Comparison of ENCODE assay signal across 8 mouse cellular contexts in genomic region chr17:83323410-83324268, GRCm38 (mm10). TPM values are rescaled to one million over a fixed set of nuclear protein-coding genes. Genes with fewer than 3 reads are reported as not detected.
A peak's percentile ranks its signal among the peaks of the same experiment; 100 is the strongest.
DNase-seq lines count a peak whose midpoint lies in the region; ATAC-seq and TF ChIP-seq lines count a peak whose summit lies in the region.

No protein-coding gene starts in this region.

- peaks cover 11% of the 10 kb centered on the region; the same call in 1 of the 2 replicates for H3K9me3 ChIP-seq in forebrain, embryonic 10.5 days
- H3K9me3 ChIP-seq in forebrain, embryonic 14.5 days (replicated peaks; ENCODE audit: control insufficient read depth, low read length), result no peaks in the 10 kb centered on the region
- no peaks in the 10 kb centered on the region for H3K9me3 ChIP-seq in hindbrain, postnatal 0 days (ENCODE audit: low read length)

- no peak for ATAC-seq in forebrain, embryonic 14.5 days
- ATAC-seq in Patski, result peak; percentile 89
- ATAC-seq in hindbrain, postnatal 0 days, result no peak

- no peak overlapping the region for H3K4me2 ChIP-seq in forebrain, embryonic 14.5 days (ENCODE audit: low read length)
- peak overlapping the region; percentile 56; the same call in 1 of the 2 replicates for H3K4me2 ChIP-seq in hindbrain, postnatal 0 days (ENCODE audit: low read depth, low read length)

- TF ChIP-seq POLR2A in lung, adult 2 months (IDR thresholded peaks at IDR 0.05; ENCODE audit: borderline replicate concordance, extremely low read depth, low read depth, low read length), result no peak

- CTCF ChIA-PET in Patski (lab: Charles Lee), result interaction anchor here (1.0 to 1.8 kb wide), 3 partner anchors 11 to 31 kb away, joined by 3 to 4 read pairs (median 3); no protein-coding TSS in a partner anchor

- no peak overlapping the region for H3K9ac ChIP-seq in forebrain, embryonic 14.5 days (ENCODE audit: low read length)
- peak overlapping the region; percentile 28; the same call in 1 of the 2 replicates for H3K9ac ChIP-seq in hindbrain, postnatal 0 days (replicated peaks; ENCODE audit: low read length)

- no peak for TF ChIP-seq CTCF in Patski (IDR thresholded peaks at IDR 0.05)
- TF ChIP-seq CTCF in hindbrain, postnatal 0 days (IDR thresholded peaks at IDR 0.05; ENCODE audit: low read depth), result no peak
- TF ChIP-seq CTCF in lung, adult 2 months (IDR thresholded peaks at IDR 0.05; ENCODE audit: insufficient read depth, low read length), result no peak

- H3K36me3 ChIP-seq in forebrain, embryonic 10.5 days (replicated peaks), result no peaks in the 10 kb centered on the region
- no peaks in the 10 kb centered on the region for H3K36me3 ChIP-seq in forebrain, embryonic 14.5 days (ENCODE audit: control insufficient read depth, insufficient read depth, low read length)
- no peaks in the 10 kb centered on the region for H3K36me3 ChIP-seq in hindbrain, postnatal 0 days (ENCODE audit: insufficient read depth, low read length)

- no peak overlapping the region for H3K4me3 ChIP-seq in forebrain, embryonic 10.5 days
- no peak overlapping the region for H3K4me3 ChIP-seq in forebrain, embryonic 14.5 days (ENCODE audit: low read depth, low read length)
- no peak overlapping the region for H3K4me3 ChIP-seq in hindbrain, postnatal 0 days (ENCODE audit: low read length)
- no peak overlapping the region for H3K4me3 ChIP-seq in lung, adult 2 months (replicated peaks; ENCODE audit: extremely low read depth, low read depth, low read length)

- H3K27ac ChIP-seq in forebrain, embryonic 10.5 days, result peak overlapping the region; percentile 60; the same call in 1 of the 2 replicates
- no peak overlapping the region for H3K27ac ChIP-seq in forebrain, embryonic 14.5 days (ENCODE audit: low read depth, low read length)
- H3K27ac ChIP-seq in hindbrain, postnatal 0 days, result peak overlapping the region; percentile 45; the same call in 1 of the 2 replicates

- H3K27me3 ChIP-seq in forebrain, embryonic 10.5 days (ENCODE audit: poor library complexity, severe bottlenecking), result peaks cover 14% of the 10 kb centered on the region
- H3K27me3 ChIP-seq in forebrain, embryonic 14.5 days (replicated peaks; ENCODE audit: control insufficient read depth, insufficient read depth, low read length), result no peaks in the 10 kb centered on the region
- no peaks in the 10 kb centered on the region for H3K27me3 ChIP-seq in Patski
- no peaks in the 10 kb centered on the region for H3K27me3 ChIP-seq in hindbrain, postnatal 0 days (ENCODE audit: insufficient read depth, low read length)

- in situ Hi-C loops in Patski (cut with MboI; ENCODE audit: low pct_unique_long_range_greater_than_20kb), result no loop called here

- intact Hi-C loops in left cerebral cortex, postnatal 10 days (cut with DNase I), result no loop called here

- WGBS in forebrain, embryonic 10.5 days, result 61% methylated on average over 19 of the region's 19 CpGs
- WGBS in forebrain, embryonic 14.5 days, result 52% methylated on average over 19 of the region's 19 CpGs
- 58% methylated on average over 19 of the region's 19 CpGs for WGBS in hindbrain, postnatal 0 days
- 44% methylated on average over 19 of the region's 19 CpGs for WGBS in lung, adult 2 months

- H3K4me1 ChIP-seq in forebrain, embryonic 10.5 days, result peaks cover 22% of the 10 kb centered on the region
- H3K4me1 ChIP-seq in forebrain, embryonic 14.5 days (ENCODE audit: control insufficient read depth, insufficient read depth, low read length), result peaks cover 8% of the 10 kb centered on the region; the same call in 1 of the 2 replicates
- H3K4me1 ChIP-seq in hindbrain, postnatal 0 days (ENCODE audit: insufficient read depth, low read length), result peaks cover 9% of the 10 kb centered on the region; the same call in 1 of the 2 replicates
- peaks cover 10% of the 10 kb centered on the region for H3K4me1 ChIP-seq in lung, adult 2 months (ENCODE audit: control insufficient read depth, insufficient read depth, low read length)

- no peak for DNase-seq in forebrain, embryonic 10.5 days (ENCODE audit: extremely low spot score, low spot score)
- DNase-seq in forebrain, embryonic 14.5 days (ENCODE audit: low spot score), result no peak
- peak; percentile 64 for DNase-seq in Patski (ENCODE audit: low read depth, low spot score)
- no peak for DNase-seq in hindbrain, postnatal 0 days (ENCODE audit: low spot score)
- DNase-seq in lung, adult 2 months, result peak; percentile 51
- DNase-seq in left cerebral cortex, postnatal 10 days (ENCODE audit: extremely low spot score in 1 of 2, low spot score in 2 of 2), result no peak
- DNase-seq in right cerebral cortex, postnatal 25 days, result no peak
- no peak for DNase-seq in retina, postnatal 1 day

- POLR2A ChIA-PET in Patski (lab: Charles Lee), result interaction anchor here (0.6 kb wide), 2 partner anchors 163 to 531 kb away, joined by 4 read pairs; no protein-coding TSS in a partner anchor

RNA-seq across cellular contexts. Expression of gene Eml4, which starts 27.1 kb away (rescaled TPM):
- polyA plus RNA-seq in forebrain, embryonic 10.5 days (2016; fragmentation: Nextera tagmentation; extraction: Ambion mirVana), result 40.6 and 41.6 TPM in 2 replicates
- polyA plus RNA-seq in forebrain, embryonic 14.5 days (2014; fragmentation: Nextera tagmentation; extraction: Ambion mirVana), result 23.5 and 30.6 TPM in 2 replicates
- polyA plus RNA-seq in Patski (2021), result 24.9 TPM
- total RNA-seq in hindbrain, postnatal 0 days (2014; rRNA removed), result 42.9 and 47.8 TPM in 2 replicates
- 18.7 and 20.2 TPM in 2 replicates for polyA plus RNA-seq in hindbrain, postnatal 0 days (2015; fragmentation: Nextera tagmentation; extraction: Ambion mirVana)
- polyA plus RNA-seq in lung, adult 2 months (2012; rRNA removed), result 6.9 and 10.6 TPM in 2 replicates
- 10 to 100 TPM; 24.4 to 30.2 TPM for total RNA-seq in left cerebral cortex, postnatal 10 days (2021)

Comparison
In these comparisons a context has a peak if more than half of its experiments do, and no peak if none do; other contexts are left out.
1. DNase-seq: peak in Patski (single experiment) and lung, adult 2 months (single experiment); none in forebrain, embryonic 10.5 days (single experiment), forebrain, embryonic 14.5 days (single experiment), hindbrain, postnatal 0 days (single experiment), left cerebral cortex, postnatal 10 days (0 of 2), right cerebral cortex, postnatal 25 days (single experiment) and retina, postnatal 1 day (single experiment).